Mouse (Mus musculus) heart, postnatal 0 days (tissue): ENCODE results near the gene Gm49416. TPM values are rescaled to one million over a fixed set of nuclear protein-coding genes. Genes with fewer than 3 reads are reported as not detected.
A peak's percentile ranks its signal among the peaks of the same experiment; 100 is the strongest.

Experiments
- ATAC-seq: fragments of 200-750 bp; cut with Nextera tagmentation; 2 replicates; pipeline ENCODE4 v1.8.0; 2017; ENCODE audit warnings: low read depth, moderate number of reproducible peaks, moderate library complexity; ENCODE audit not compliant: insufficient read depth
- DNase-seq: peaks from one replicate; pipeline ENCODE4 v3.0.0-alpha.2; 2016; ENCODE audit warnings: low spot score
- H3K27ac ChIP-seq: fragments of 300-500 bp; sonication (generic); 2 replicates; pipeline ENCODE4 v1.5.1; 2014; ENCODE audit warnings: low read depth, mild to moderate bottlenecking
- H3K27me3 ChIP-seq: fragments of 300-500 bp; sonication (generic); 2 replicates; pipeline ENCODE4 v1.6.1; 2014; ENCODE audit warnings: low read length, mixed read lengths; ENCODE audit not compliant: control insufficient read depth, insufficient read depth
- H3K36me3 ChIP-seq: fragments of 300-500 bp; sonication (generic); replicated peaks from 2 replicates; pipeline ENCODE4 v1.6.1; 2014; ENCODE audit warnings: low read length, mixed read lengths; ENCODE audit not compliant: control insufficient read depth, insufficient read depth
- H3K4me1 ChIP-seq: fragments of 300-500 bp; sonication (generic); 2 replicates; pipeline ENCODE4 v1.6.1; 2014; ENCODE audit warnings: antibody characterized with exemption; ENCODE audit not compliant: control insufficient read depth, insufficient read depth
- H3K4me2 ChIP-seq: fragments of 300-500 bp; sonication (generic); 2 replicates; pipeline ENCODE4 v1.6.1; 2014; ENCODE audit warnings: low read depth, mild to moderate bottlenecking, low read length, moderate library complexity
- H3K4me3 ChIP-seq: fragments of 300-500 bp; sonication (generic); 2 replicates; pipeline ENCODE4 v1.5.1; 2014; ENCODE audit warnings: low read depth, low read length
- H3K9ac ChIP-seq: fragments of 300-500 bp; sonication (generic); replicated peaks from 2 replicates; pipeline ENCODE4 v1.6.1; 2014; ENCODE audit warnings: low read depth, low read length, mixed read lengths
- H3K9me3 ChIP-seq: fragments of 300-500 bp; sonication (generic); replicated peaks from 2 replicates; pipeline ENCODE4 v1.6.1; 2016; ENCODE audit warnings: low read length; ENCODE audit not compliant: control insufficient read depth
- CTCF ChIP-seq: IDR thresholded peaks from 2 replicates; pipeline ENCODE4 v1.5.1; 2016; ENCODE audit warnings: antibody characterized with exemption, control low read depth, low read depth
- EP300 ChIP-seq: IDR thresholded peaks from 2 replicates; pipeline ENCODE4 v1.6.1; 2016; ENCODE audit warnings: antibody characterized with exemption, low read depth
- WGBS: fragments of 180-500 bp; shearing (Covaris S2); extraction: QIAGEN DNeasy Blood & Tissue Kit; methylation state at CpG from one replicate; pipeline ENCODE4 v1.1.7; 2014; 5-methylcytosine and 5-hydroxymethylcytosine counted together
- polyA plus RNA-seq: library from polyadenylated mRNA; unstranded; fragments of >200 nt; fragmentation: Nextera tagmentation; extraction: Ambion mirVana; gene quantifications from 2 replicates; pipeline ENCODE4 v1.2.1, GENCODE M21; 2015
- total RNA-seq: library from RNA; depleted of rRNA; stranded (reverse); fragments of >200 nt; gene quantifications from 2 replicates; pipeline ENCODE4 v1.2.3, GENCODE M21; 2014; ENCODE audit warnings: low replicate concordance

Gm49416 gene
- total and polyA plus RNA-seq, 2 experiments from 2014 or later: not detected

GRCm38 (mm10) chr19:8881034-8881392 lies 7.7 kb upstream of the Gm49416 start:
- TF ChIP-seq EP300 (no peak), CTCF (no peak)
- Histone ChIP-seq H3K4me1 (peaks cover 3% of the 10 kb centered on the region), H3K27ac (peak overlapping the region; percentile 20; the same call in 1 of the 2 replicates), H3K36me3 (peaks cover 16% of the 10 kb centered on the region), H3K9ac (no peak overlapping the region), H3K4me3 (peak overlapping the region; percentile 72), H3K9me3 (no peaks in the 10 kb centered on the region), H3K4me2 (peak overlapping the region; percentile 93), H3K27me3 (no peaks in the 10 kb centered on the region)
- DNase-seq (no peak), ATAC-seq (no peak)
- WGBS: 15% methylated on average over 3 of the region's 3 CpGs

GRCm38 (mm10) chr19:8883616-8884015 lies 5.1 kb upstream of the Gm49416 start, which contains the start of the genes Lbhd1 and Gm49403:
TSS of gene Lbhd1 (plus strand) at chr19:8883732.
TSS of gene Gm49403 (plus strand) at chr19:8883930.
- Histone ChIP-seq H3K27ac (no peak within 1 kb of the TSS), H3K4me3 (no peak within 1 kb of the TSS), H3K4me2 (no peak within 1 kb of the TSS), H3K27me3 (no peaks in the 10 kb centered on the region), H3K4me1 (peaks cover 9% of the 10 kb centered on the region), H3K9ac (no peak within 1 kb of the TSS), H3K9me3 (no peaks in the 10 kb centered on the region), H3K36me3 (0 out of 2 replicates have a peak, but pooled peaks cover under 1% of the 10 kb centered on the region)
- DNase-seq: no peak
- TF ChIP-seq EP300 (no peak), CTCF (no peak)
- WGBS: 45% methylated on average over 3 of the region's 3 CpGs
- ATAC-seq: no peak

DNA sequence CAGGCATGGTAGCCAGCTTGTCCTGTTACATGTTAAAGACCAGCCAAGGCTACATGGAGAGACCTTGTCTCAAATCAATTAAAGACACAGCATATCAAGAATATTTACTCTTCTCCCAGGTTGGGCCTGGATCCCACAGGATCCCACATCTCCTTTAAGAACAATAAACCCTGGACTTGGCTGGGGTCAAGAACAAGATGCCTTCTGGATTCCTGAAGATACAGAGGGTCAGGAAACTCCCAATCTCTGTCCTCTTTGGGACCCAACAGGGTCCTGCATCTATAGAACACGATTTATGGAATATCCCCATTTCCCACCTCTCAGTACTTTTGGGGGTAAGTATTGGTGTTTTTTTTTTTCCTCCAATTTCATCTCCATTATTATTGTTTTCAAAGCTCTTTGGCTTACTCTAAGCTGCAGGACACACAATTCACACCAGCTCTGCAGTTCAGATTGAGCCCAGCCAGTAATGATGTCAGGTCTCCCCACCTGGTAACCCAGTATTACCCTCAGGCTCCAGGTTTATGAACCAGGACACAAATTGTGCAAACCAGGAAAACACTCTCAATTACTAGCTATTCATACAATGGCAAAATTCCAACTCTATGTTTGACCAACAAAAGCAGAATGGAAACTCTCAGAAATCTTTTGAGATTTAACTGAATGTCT lies 1.7 kb upstream of the Gm49416 start:
- H3K9me3 ChIP-seq: no peaks in the 10 kb centered on the region
- no peak overlapping the region for H3K27ac ChIP-seq
- no peak overlapping the region for H3K4me2 ChIP-seq
- DNase-seq (no peak), ATAC-seq (no peak)
- WGBS: 70% methylated on average over 1 of the region's 1 CpGs
- H3K4me1 ChIP-seq: peaks cover 5% of the 10 kb centered on the region; the same call in 1 of the 2 replicates
- no peaks in the 10 kb centered on the region; the same call in 1 of the 2 replicates for H3K36me3 ChIP-seq
- H3K4me3 ChIP-seq: no peak overlapping the region
- no peak overlapping the region for H3K9ac ChIP-seq
- TF ChIP-seq CTCF: no peak
- no peak for TF ChIP-seq EP300
- H3K27me3 ChIP-seq: no peaks in the 10 kb centered on the region

- Histone ChIP-seq H3K9ac (peak overlapping the region; percentile 65), H3K4me3 (peak overlapping the region; percentile 61), H3K9me3 (no peaks in the 10 kb centered on the region), H3K4me1 (peaks cover 5% of the 10 kb centered on the region; the same call in 1 of the 2 replicates), H3K36me3 (no peaks in the 10 kb centered on the region; the same call in 1 of the 2 replicates), H3K27me3 (no peaks in the 10 kb centered on the region), H3K27ac (peak overlapping the region; percentile 70), H3K4me2 (peak overlapping the region; percentile 65)
- 20% methylated on average over 19 of the region's 19 CpGs for WGBS
- ATAC-seq: no peak
- no peak for TF ChIP-seq EP300
- TF ChIP-seq CTCF: no peak
- no peak for DNase-seq
These were observed 902 bp upstream of the Gm49416 start for GRCm38 (mm10) chr19:8887585-8888463.

GRCm38 (mm10) chr19:8892829-8893766 lies 4.4 kb downstream of the Gm49416 start, which contains the start of gene Ints5:
TSS of gene Ints5 (plus strand) at chr19:8893005.
- WGBS: 2% methylated on average over 54 of the region's 54 CpGs
- Histone ChIP-seq H3K27me3 (no peaks in the 10 kb centered on the region), H3K9ac (peak within 1 kb of the TSS; percentile 88), H3K36me3 (peaks cover 11% of the 10 kb centered on the region), H3K4me1 (peaks cover 6% of the 10 kb centered on the region; the same call in 1 of the 2 replicates), H3K4me3 (peak within 1 kb of the TSS; percentile 69), H3K4me2 (peak within 1 kb of the TSS; percentile 76), H3K27ac (peak within 1 kb of the TSS; percentile 75), H3K9me3 (no peaks in the 10 kb centered on the region)
- DNase-seq: peak; percentile 76
- TF ChIP-seq EP300: no peak
- no peak for TF ChIP-seq CTCF
- ATAC-seq: peak; percentile 53
